Mouse (Mus musculus): ENCODE measurements around the gene Il17c.

The Il17c gene

GRCm38 (mm10) chr8:122431694-122432442 lies 10.0 kb downstream of the Il17c start:
- peak; percentile 41 to 51 for DNase-seq

GRCm38 (mm10) chr8:122432443-122433268 lies 10.8 kb downstream of the Il17c start, which contains the start of gene Cyba:
Gene Cyba, minus strand, starts transcription at chr8:122432930.
- DNase-seq = no peak

- DNase-seq = no peak
These were observed 11.6 kb downstream of the Il17c start for GRCm38 (mm10) chr8:122433269-122433905.

- no peak for DNase-seq
These were observed 13.6 kb downstream of the Il17c start for GRCm38 (mm10) chr8:122435375-122435774.

GRCm38 (mm10) chr8:122436146-122436545 lies 14.3 kb downstream of the Il17c start:
- no peak for DNase-seq

GRCm38 (mm10) chr8:122436586-122437125 lies 14.8 kb downstream of the Il17c start:
- no peak for DNase-seq

- DNase-seq = no peak
These were observed 16.0 kb downstream of the Il17c start for GRCm38 (mm10) chr8:122437708-122438331.

- peak; percentile 83 to 88 for DNase-seq
These were observed 17.5 kb downstream of the Il17c start for GRCm38 (mm10) chr8:122439336-122439735.

GRCm38 (mm10) chr8:122441326-122441725 lies 19.5 kb downstream of the Il17c start:
- DNase-seq = peak in 1 of 2 experiments; percentile 48

- DNase-seq = no peak
These were observed 20.5 kb downstream of the Il17c start for GRCm38 (mm10) chr8:122442356-122442755.

GRCm38 (mm10) chr8:122442781-122443180 lies 21.0 kb downstream of the Il17c start:
- peak; percentile 42 to 52 for DNase-seq

GRCm38 (mm10) chr8:122443262-122444006 lies 21.6 kb downstream of the Il17c start, which contains the start of gene Mvd:
Gene Mvd, minus strand, starts transcription at chr8:122443422.
- peak; percentile 99 for DNase-seq

- DNase-seq = peak; percentile 86 to 91
These were observed 22.4 kb downstream of the Il17c start for GRCm38 (mm10) chr8:122444058-122444748.

- no peak for DNase-seq
These were observed 23.4 kb downstream of the Il17c start for GRCm38 (mm10) chr8:122445203-122445602.

- DNase-seq = no peak
These were observed 29.4 kb downstream of the Il17c start for GRCm38 (mm10) chr8:122451161-122451703.

GRCm38 (mm10) chr8:122452154-122452553 lies 30.3 kb downstream of the Il17c start:
- DNase-seq = no peak

GRCm38 (mm10) chr8:122454409-122454808 lies 32.6 kb downstream of the Il17c start:
- DNase-seq = no peak

GRCm38 (mm10) chr8:122457171-122457570 lies 35.4 kb downstream of the Il17c start:
- no peak for DNase-seq

- DNase-seq = peak; percentile 35 to 63
These were observed 37.5 kb downstream of the Il17c start for GRCm38 (mm10) chr8:122459218-122459900.

- DNase-seq = no peak
These were observed 38.2 kb downstream of the Il17c start for GRCm38 (mm10) chr8:122459990-122460389.

Data from cerebellum, postnatal 14 days (tissue).